Mouse (Mus musculus): Measurements from ENCODE around the gene Vmn2r114. TPM values are rescaled to one million over a fixed set of nuclear protein-coding genes. Genes with fewer than 3 reads are reported as not detected.

The Vmn2r114 gene
- not detected in 2 replicates for polyA plus RNA-seq (2012; rRNA removed)

GRCm38 (mm10) chr17:23312437-23312836 is at the start of gene Vmn2r114:
Gene Vmn2r114, minus strand, starts transcription at chr17:23312537.

GRCm38 (mm10) chr17:23343441-23343840 is 31.1 kb upstream of the Vmn2r114 start, which contains the start of gene Vmn2r115:
Gene Vmn2r115, plus strand, starts transcription at chr17:23343741.

Other genes starting within 250 kb of the Vmn2r114 start
- gene Zfp40, start 119.3 kb downstream of the Vmn2r114 start, polyA plus RNA-seq (2012; rRNA removed) = 0.48 and 0.87 TPM in 2 replicates
- not detected in 2 replicates for gene Vmn2r115, start 31.2 kb upstream of the Vmn2r114 start, polyA plus RNA-seq (2012; rRNA removed)
- not detected in 2 replicates for gene Vmn2r116, start 72.1 kb upstream of the Vmn2r114 start, polyA plus RNA-seq (2012; rRNA removed)
- not detected in 2 replicates for gene Vmn2r117, start 167.2 kb upstream of the Vmn2r114 start, polyA plus RNA-seq (2012; rRNA removed)

Data from ovary, adult 2 months (tissue).